In genomic region chr11:53448529-53448928, GRCm38 (mm10) we compare ENCODE assay signal across 15 mouse cellular contexts. TPM values are rescaled to one million over a fixed set of nuclear protein-coding genes. Genes with fewer than 3 reads are reported as not detected.
DNase-seq lines count a peak whose midpoint lies in the region; ATAC-seq lines count a peak whose summit lies in the region.
"Had no signal": no experiment of that assay in that cellular context is flagged by ENCODE, and none has a peak within 500 bp of the region (broad histone marks: within the 10 kb centered on the region; RNA-seq: fewer than 3 reads in every experiment).

No protein-coding gene starts in this region.

- peak; percentile 87 for DNase-seq in kidney, adult 18-20 months
- peak; percentile 84 for DNase-seq in adrenal gland, postnatal 25 days
- peak; percentile 91 to 92 for DNase-seq in cerebellum, postnatal 10 days
- peak; percentile 81 to 88 for DNase-seq in heart, postnatal 10 days
- DNase-seq in urinary bladder, postnatal 25 days (ENCODE audit: low spot score) = no peak
- DNase-seq: spleen, adult 18-20 months had no signal

- no peak overlapping the region for H3K4me3 ChIP-seq in kidney, embryonic 16.5 days (ENCODE audit: low read length)
- no peak overlapping the region for H3K4me3 ChIP-seq in hindbrain, embryonic 12.5 days
- H3K4me3 ChIP-seq: forebrain, embryonic 10.5 days; hindbrain, embryonic 13.5 days had no signal

- no peak for ATAC-seq in kidney, embryonic 16.5 days (ENCODE audit: low FRiP score, low TSS enrichment)
- no peak for ATAC-seq in megakaryocyte, adult 5-6 weeks (ENCODE audit: poor library complexity, severe bottlenecking)
- ATAC-seq in hindbrain, embryonic 12.5 days (ENCODE audit: low FRiP score) = no peak

- H3K4me2 ChIP-seq in kidney, embryonic 16.5 days (replicated peaks; ENCODE audit: low read depth, low read length) = no peak overlapping the region
- no peak overlapping the region for H3K4me2 ChIP-seq in hindbrain, embryonic 12.5 days (replicated peaks)
- H3K4me2 ChIP-seq: hindbrain, embryonic 13.5 days had no signal

- no peaks in the 10 kb centered on the region for H3K4me1 ChIP-seq in kidney, embryonic 16.5 days (ENCODE audit: insufficient read depth, low read length)
- H3K4me1 ChIP-seq in hindbrain, embryonic 12.5 days = no peaks in the 10 kb centered on the region
- H3K4me1 ChIP-seq: forebrain, embryonic 10.5 days; hindbrain, embryonic 13.5 days had no signal

- H3K36me3 ChIP-seq in kidney, embryonic 16.5 days (ENCODE audit: insufficient read depth, low read length) = no peaks in the 10 kb centered on the region
- H3K36me3 ChIP-seq in hindbrain, embryonic 12.5 days = no peaks in the 10 kb centered on the region
- H3K36me3 ChIP-seq: forebrain, embryonic 10.5 days; hindbrain, embryonic 13.5 days had no signal

- H3K9me3 ChIP-seq in kidney, embryonic 16.5 days (ENCODE audit: low read length) = no peaks in the 10 kb centered on the region
- H3K9me3 ChIP-seq in hindbrain, embryonic 12.5 days (replicated peaks) = no peaks in the 10 kb centered on the region
- H3K9me3 ChIP-seq: forebrain, embryonic 10.5 days; hindbrain, embryonic 13.5 days had no signal

- WGBS in kidney, embryonic 16.5 days = 78% methylated on average over 1 of the region's 1 CpGs
- 84% methylated on average over 1 of the region's 1 CpGs for WGBS in hindbrain, embryonic 12.5 days

- intact Hi-C loops in heart, postnatal 10 days (cut with DNase I) = no loop called here

- no peak overlapping the region for H3K9ac ChIP-seq in kidney, embryonic 16.5 days (replicated peaks; ENCODE audit: low read length)
- no peak overlapping the region for H3K9ac ChIP-seq in hindbrain, embryonic 12.5 days
- H3K9ac ChIP-seq: hindbrain, embryonic 13.5 days had no signal

- H3K27me3 ChIP-seq in kidney, embryonic 16.5 days (ENCODE audit: insufficient read depth, low read length) = no peaks in the 10 kb centered on the region
- no peaks in the 10 kb centered on the region for H3K27me3 ChIP-seq in hindbrain, embryonic 12.5 days

- H3K27ac ChIP-seq in kidney, embryonic 16.5 days (ENCODE audit: low read length) = no peak overlapping the region
- no peak overlapping the region for H3K27ac ChIP-seq in hindbrain, embryonic 12.5 days
- H3K27ac ChIP-seq: forebrain, embryonic 10.5 days; hindbrain, embryonic 13.5 days; macrophage had no signal

RNA-seq across cellular contexts. Expression of gene Gm10447, which starts 8.4 kb away (rescaled TPM):
- 0.12 TPM in 1 of 2 replicates, not detected in the other for polyA plus RNA-seq in kidney, embryonic 16.5 days (2015; fragmentation: Nextera tagmentation; extraction: Ambion mirVana)
- 0.30 TPM in 1 of 2 replicates, not detected in the other for total RNA-seq in adrenal gland, postnatal 25 days (2021)
- total RNA-seq in heart, postnatal 10 days (2021) = under 1 TPM in 1 of 2 experiments, not detected in 1; 0.10 TPM
- total RNA-seq in megakaryocyte, adult 5-6 weeks (2015) = not detected in 2 replicates
- 0.11 TPM in 1 of 2 replicates, not detected in the other for total RNA-seq in megakaryocyte, adult 5-6 weeks (2017)
- 0.09 and 0.12 TPM in 2 replicates for polyA plus RNA-seq in hindbrain, embryonic 12.5 days (2016; fragmentation: Nextera tagmentation; extraction: Ambion mirVana)
- total RNA-seq: monocyte, adult 5-6 weeks had no signal
- polyA plus RNA-seq: forebrain, embryonic 10.5 days; macrophage had no signal

RNA-seq across cellular contexts. Expression of gene Shroom1, which starts 8.5 kb away (rescaled TPM):
- polyA plus RNA-seq in kidney, embryonic 16.5 days (2015; fragmentation: Nextera tagmentation; extraction: Ambion mirVana) = 2.1 and 2.5 TPM in 2 replicates
- 3.4 and 4.6 TPM in 2 replicates for total RNA-seq in adrenal gland, postnatal 25 days (2021)
- total RNA-seq in heart, postnatal 10 days (2021) = under 1 TPM; 0.55 to 0.69 TPM
- 0.05 and 0.13 TPM in 2 replicates for total RNA-seq in megakaryocyte, adult 5-6 weeks (2015)
- total RNA-seq in megakaryocyte, adult 5-6 weeks (2017) = 0.07 and 4.5 TPM in 2 replicates
- polyA plus RNA-seq in hindbrain, embryonic 12.5 days (2016; fragmentation: Nextera tagmentation; extraction: Ambion mirVana) = 5.2 and 6.3 TPM in 2 replicates
- total RNA-seq: monocyte, adult 5-6 weeks had no signal
- polyA plus RNA-seq: macrophage had no signal

RNA-seq across cellular contexts. Expression of gene Gdf9, which starts 17.7 kb away (rescaled TPM):
- polyA plus RNA-seq in kidney, embryonic 16.5 days (2015; fragmentation: Nextera tagmentation; extraction: Ambion mirVana) = 1.1 and 1.2 TPM in 2 replicates
- total RNA-seq in adrenal gland, postnatal 25 days (2021) = 1.4 and 2.2 TPM in 2 replicates
- total RNA-seq in heart, postnatal 10 days (2021) = under 1 TPM; 0.14 to 0.32 TPM
- total RNA-seq in megakaryocyte, adult 5-6 weeks (2015) = 0.54 and 1.6 TPM in 2 replicates
- total RNA-seq in megakaryocyte, adult 5-6 weeks (2017) = 2.5 and 5.7 TPM in 2 replicates
- 2.6 and 3.9 TPM in 2 replicates for polyA plus RNA-seq in hindbrain, embryonic 12.5 days (2016; fragmentation: Nextera tagmentation; extraction: Ambion mirVana)
- total RNA-seq: monocyte, adult 5-6 weeks had no signal

RNA-seq across cellular contexts. Expression of gene Uqcrq, which starts 17.9 kb away (rescaled TPM):
- 641 and 655 TPM in 2 replicates for polyA plus RNA-seq in kidney, embryonic 16.5 days (2015; fragmentation: Nextera tagmentation; extraction: Ambion mirVana)
- 989 and 1,060 TPM in 2 replicates for total RNA-seq in adrenal gland, postnatal 25 days (2021)
- total RNA-seq in heart, postnatal 10 days (2021) = 1,000 to 10,000 TPM; 2,089 to 2,111 TPM
- 163 and 181 TPM in 2 replicates for total RNA-seq in megakaryocyte, adult 5-6 weeks (2015)
- total RNA-seq in megakaryocyte, adult 5-6 weeks (2017) = 53.2 and 54.8 TPM in 2 replicates
- 480 and 552 TPM in 2 replicates for polyA plus RNA-seq in hindbrain, embryonic 12.5 days (2016; fragmentation: Nextera tagmentation; extraction: Ambion mirVana)

RNA-seq across cellular contexts. Expression of gene Gm9837, which starts 21.8 kb away (rescaled TPM):
- not detected in 2 replicates for polyA plus RNA-seq in kidney, embryonic 16.5 days (2015; fragmentation: Nextera tagmentation; extraction: Ambion mirVana)
- total RNA-seq in adrenal gland, postnatal 25 days (2021) = not detected in 2 replicates
- total RNA-seq in heart, postnatal 10 days (2021) = not detected
- total RNA-seq in megakaryocyte, adult 5-6 weeks (2015) = not detected in 2 replicates
- total RNA-seq in megakaryocyte, adult 5-6 weeks (2017) = not detected in 2 replicates
- polyA plus RNA-seq in hindbrain, embryonic 12.5 days (2016; fragmentation: Nextera tagmentation; extraction: Ambion mirVana) = not detected in 2 replicates
- total RNA-seq: monocyte, adult 5-6 weeks had no signal
- polyA plus RNA-seq: cortical plate, adult 2 months; forebrain, embryonic 10.5 days; hindbrain, embryonic 13.5 days; limb, embryonic 14.5 days; macrophage had no signal
